Mouse (Mus musculus): ENCODE data around the gene Calu.

DNA sequence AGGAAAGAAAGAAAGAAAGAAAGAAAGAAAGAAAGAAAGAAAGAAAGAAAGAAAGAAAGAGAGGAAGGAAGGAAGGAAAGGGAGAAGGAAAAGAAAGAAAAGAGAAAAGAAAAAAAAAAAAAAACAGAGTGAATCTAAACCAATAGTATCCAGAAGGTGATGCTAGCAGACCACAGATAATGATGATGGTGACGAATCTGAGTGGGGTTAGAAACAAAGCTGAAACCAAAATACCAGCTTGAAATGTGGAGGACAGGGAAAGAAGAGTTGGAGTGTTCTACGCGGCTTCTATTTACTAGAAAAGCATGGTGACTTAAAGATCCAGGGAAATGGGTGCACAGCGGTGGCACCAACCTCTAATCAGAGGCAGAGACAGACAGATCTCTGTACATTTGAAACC is 43.9 kb downstream of the Calu start:
- TF ChIP-seq HCFC1 (IDR thresholded peaks at IDR 0.05; ENCODE audit: borderline replicate concordance, insufficient read depth, low read length) (no peak), MAFK (IDR thresholded peaks at IDR 0.05; ENCODE audit: insufficient read depth, low read depth, low read length) (no peak), ZC3H11A (IDR thresholded peaks at IDR 0.05; ENCODE audit: borderline replicate concordance, low read depth, low read length) (no peak), ZNF384 (IDR thresholded peaks at IDR 0.05; ENCODE audit: low read depth, low read length) (no peak), CHD2 (IDR thresholded peaks at IDR 0.05; ENCODE audit: low read depth, low read length) (no peak)
